Mouse (Mus musculus) layer of hippocampus, postnatal 25 days (tissue): ENCODE measurements around the gene Olfr976. TPM values are rescaled to one million over a fixed set of nuclear protein-coding genes. Genes with fewer than 3 reads are reported as not detected.
"Not testable (repeated sequence)": the region's sequence is repeated elsewhere in the genome, so short reads cannot be mapped to it uniquely, and the experiment has no call there.

ENCODE experiments used
- DNase-seq, 2 experiments: peaks; one replicate each; pipeline ENCODE4 v3.0.0; 2022; ENCODE audit warnings: mixed read lengths in 2 of 2, low spot score in 1 of 2; ENCODE audit errors: extremely low spot score in 1 of 2
- total RNA-seq, 2 experiments: library from RNA; stranded (reverse); gene quantifications; 2 replicates each; pipeline ENCODE4 v1.2.3; 2021

Gene Olfr976
- not detected for total RNA-seq

DNA sequence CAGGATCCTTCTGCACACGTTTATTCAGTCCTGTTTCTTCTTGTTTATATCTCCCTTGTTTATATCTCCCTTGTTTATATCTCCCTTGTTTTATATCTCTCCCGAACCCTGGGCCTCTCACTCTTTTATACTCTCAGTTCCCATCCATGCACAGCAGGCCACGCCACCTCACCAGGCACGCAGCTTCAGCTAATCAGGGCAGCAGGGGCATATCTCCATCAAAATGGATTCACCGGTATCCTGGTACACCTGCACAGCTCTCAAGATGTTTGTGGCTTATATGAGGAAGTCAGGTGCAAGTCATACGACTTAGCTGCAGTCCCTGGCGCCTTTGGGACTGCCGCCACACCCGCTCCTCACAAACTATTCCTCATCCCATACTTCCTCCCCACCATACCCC lies at the start of gene Olfr976:
Gene Olfr976, minus strand, starts transcription at position 101 of the 400 bp plus-strand sequence.
- DNase-seq: not testable (repeated sequence)

DNA sequence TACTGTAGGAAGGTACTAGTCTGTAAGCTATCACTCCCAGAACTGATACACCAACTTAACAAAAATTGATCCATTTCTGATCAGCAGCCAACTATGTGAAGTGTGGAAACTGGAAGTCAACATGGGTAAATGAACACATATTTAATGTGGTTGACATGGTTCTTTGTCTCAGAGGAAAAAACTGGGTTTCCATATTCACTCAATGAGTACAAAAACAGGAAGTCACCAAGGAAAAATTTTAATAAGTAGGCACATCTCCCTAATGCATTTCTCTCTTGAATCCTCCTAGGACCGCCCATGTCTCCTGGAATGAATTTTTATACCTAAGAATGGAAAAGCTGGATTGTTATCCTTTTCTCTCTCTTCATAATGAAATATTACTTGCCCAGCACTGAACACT lies 48.5 kb upstream of the Olfr976 start, which contains the start of gene Olfr980:
Gene Olfr980, minus strand, starts transcription at position 101 of the 400 bp plus-strand sequence.
- no peak for DNase-seq

- no peak for DNase-seq
Measured at GRCm38 (mm10) chr9:40003365-40003764, 42.4 kb upstream of the Olfr976 start, which contains the start of gene Olfr979. Olfr979 (minus strand) TSS chr9:40003465.

GRCm38 (mm10) chr9:39991813-39992212 lies 30.9 kb upstream of the Olfr976 start, which contains the start of gene Olfr978:
Olfr978 (plus strand) TSS chr9:39992113.
- no peak for DNase-seq

DNA sequence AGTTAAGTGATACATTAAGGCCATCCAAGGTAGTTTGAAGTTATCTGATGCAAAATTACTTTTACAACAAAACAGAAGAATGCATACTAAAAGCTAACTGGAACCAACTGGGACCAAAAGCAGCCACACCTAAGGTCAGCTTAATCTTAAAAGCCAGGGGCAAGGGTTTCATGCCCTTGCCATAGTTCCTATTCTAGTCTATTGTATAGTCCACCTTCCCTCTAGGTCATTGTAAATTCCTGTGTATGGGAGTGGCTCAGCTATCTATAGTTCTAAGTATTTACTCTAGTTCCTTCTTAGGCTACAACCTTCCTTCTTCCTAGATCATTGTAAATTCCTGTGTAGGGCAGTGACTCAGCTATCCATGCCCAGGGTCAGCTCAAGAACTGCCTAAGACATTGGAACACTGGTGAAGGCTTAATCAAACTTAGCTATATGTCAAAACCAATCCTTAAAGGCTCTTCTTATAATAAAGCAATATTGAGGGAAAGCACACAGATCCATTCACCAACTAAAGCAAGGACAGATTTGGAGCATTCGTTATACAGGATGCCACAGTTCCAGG lies 15.7 kb upstream of the Olfr976 start:
- not testable (repeated sequence) for DNase-seq

- DNase-seq: no peak
Measured at GRCm38 (mm10) chr9:39951946-39952345, 9.0 kb downstream of the Olfr976 start, which contains the start of gene Olfr975. Olfr975 (minus strand) TSS chr9:39952046.

DNA sequence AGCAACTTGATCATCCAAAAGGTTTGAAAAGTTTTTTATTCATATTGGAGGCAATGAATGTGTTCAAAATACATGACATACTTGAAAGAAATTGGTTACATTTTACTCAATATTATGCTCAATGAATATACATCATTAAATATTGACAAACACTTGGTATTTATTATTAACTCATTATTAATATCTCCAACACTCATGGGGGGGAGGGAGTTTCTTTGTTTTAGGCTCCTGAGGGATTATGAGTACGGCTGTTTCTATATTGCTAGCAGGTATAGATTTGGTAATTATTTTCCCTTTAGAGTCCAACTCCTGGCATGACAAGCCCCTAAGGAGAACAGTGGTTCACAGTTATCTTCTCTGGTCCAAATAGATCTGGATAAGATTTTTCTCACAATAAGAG lies 23.7 kb downstream of the Olfr976 start, which contains the start of gene Olfr974:
Gene Olfr974, plus strand, starts transcription at position 301 of the 400 bp plus-strand sequence.
- DNase-seq: no peak

DNA sequence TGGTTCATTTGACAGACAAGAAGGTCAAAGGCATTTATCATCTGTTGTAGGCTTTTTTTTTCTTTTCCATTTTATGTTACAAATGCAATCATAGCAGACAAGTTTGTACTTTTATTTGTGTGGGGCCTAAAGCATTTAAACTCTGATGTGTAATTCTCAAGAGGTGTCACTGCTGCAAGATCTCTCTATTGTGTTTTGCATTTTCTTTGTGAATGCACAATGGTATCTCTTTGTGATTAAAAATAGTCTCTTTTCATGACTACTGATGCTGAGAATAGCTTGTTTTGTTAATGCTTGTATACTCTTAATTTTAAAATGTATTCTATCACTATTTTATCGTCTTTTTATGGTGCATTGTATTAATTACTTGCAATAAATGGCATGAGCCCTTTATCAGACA lies 32.1 kb downstream of the Olfr976 start:
- not testable (repeated sequence) for DNase-seq

- DNase-seq: not testable (repeated sequence)
Measured at GRCm38 (mm10) chr9:39927975-39928836, 32.7 kb downstream of the Olfr976 start.

- DNase-seq: no peak
Measured at GRCm38 (mm10) chr9:39909939-39910338, 51.0 kb downstream of the Olfr976 start.

GRCm38 (mm10) chr9:39907036-39907435 lies 53.9 kb downstream of the Olfr976 start, which contains the start of gene Olfr229:
Olfr229 (plus strand) TSS chr9:39907336.
- no peak for DNase-seq

GRCm38 (mm10) chr9:39905106-39905505 lies 55.8 kb downstream of the Olfr976 start:
- DNase-seq: no peak

Other genes with a start within 250 kb of the Olfr976 start
- gene Olfr965, start 249.8 kb downstream of the Olfr976 start, total RNA-seq: not detected
- not detected for gene Olfr150, start 230.2 kb downstream of the Olfr976 start, total RNA-seq
- not detected for gene Olfr967, start 214.9 kb downstream of the Olfr976 start, total RNA-seq
- not detected for gene Olfr968, start 177.9 kb downstream of the Olfr976 start, total RNA-seq
- gene Olfr969, start 170.2 kb downstream of the Olfr976 start, total RNA-seq: not detected
- gene Olfr970, start 152.3 kb downstream of the Olfr976 start, total RNA-seq: not detected
- not detected for gene Olfr971, start 124.3 kb downstream of the Olfr976 start, total RNA-seq
- not detected for gene Olfr972, start 94.7 kb downstream of the Olfr976 start, total RNA-seq
- gene Olfr229, start 53.8 kb downstream of the Olfr976 start, total RNA-seq: not detected
- gene Olfr974, start 23.6 kb downstream of the Olfr976 start, total RNA-seq: not detected
- gene Olfr975, start 9.1 kb downstream of the Olfr976 start, total RNA-seq: not detected
- gene Olfr978, start 31.0 kb upstream of the Olfr976 start, total RNA-seq: not detected
- not detected for gene Olfr979, start 42.3 kb upstream of the Olfr976 start, total RNA-seq
- gene Olfr980, start 48.4 kb upstream of the Olfr976 start, total RNA-seq: not detected
- gene Olfr981, start 60.3 kb upstream of the Olfr976 start, total RNA-seq: not detected
- not detected for gene Olfr982, start 112.7 kb upstream of the Olfr976 start, total RNA-seq
- gene Olfr983, start 132.5 kb upstream of the Olfr976 start, total RNA-seq: not detected
- gene Olfr984, start 153.1 kb upstream of the Olfr976 start, total RNA-seq: not detected
- gene Olfr985, start 169.1 kb upstream of the Olfr976 start, total RNA-seq: not detected
- gene Tmem225, start 187.0 kb upstream of the Olfr976 start, total RNA-seq: not detected
- under 1 TPM in 1 of 2 experiments, not detected in 1; 0.14 TPM for gene Olfr986, start 219.8 kb upstream of the Olfr976 start, total RNA-seq
- gene Zfp202, start 231.2 kb upstream of the Olfr976 start, total RNA-seq: 1 to 10 TPM; 3.4 to 3.8 TPM